Mouse (Mus musculus) brain, embryonic 14.5 days (tissue): ENCODE results near the gene Entr1.

Source experiments
- CTCF ChIP-seq: fragments of 200-500 bp; IDR thresholded peaks from 2 replicates; pipeline ENCODE4 v1.5.1; 2012; ENCODE audit warnings: inconsistent platforms, mild to moderate bottlenecking, moderate library complexity, borderline replicate concordance; ENCODE audit not compliant: insufficient read depth, insufficient read length; ENCODE audit errors: extremely low read depth
- POLR2A ChIP-seq: fragments of 200-500 bp; IDR thresholded peaks from 2 replicates; pipeline ENCODE4 v1.6.1; 2012; ENCODE audit warnings: mild to moderate bottlenecking, inconsistent platforms, borderline replicate concordance; ENCODE audit not compliant: poor library complexity, insufficient read depth, insufficient read length, severe bottlenecking; ENCODE audit errors: extremely low read depth

GRCm38 (mm10) chr2:26429851-26430250, 40.7 kb upstream of the Entr1 start:
- TF ChIP-seq CTCF (no peak), POLR2A (no peak)
